Mouse (Mus musculus) forebrain, embryonic 11.5 days (tissue): ENCODE measurements around the gene Cubn. TPM values are rescaled to one million over a fixed set of nuclear protein-coding genes. Genes with fewer than 3 reads are reported as not detected.

Source experiments
- ATAC-seq: fragments of 200-750 bp; cut with Nextera tagmentation; replicated peaks from 2 replicates; pipeline ENCODE4 v1.8.0; 2017; ENCODE audit warnings: moderate TSS enrichment; ENCODE audit not compliant: low FRiP score
- DNase-seq: peaks from one replicate; pipeline ENCODE4 v3.0.0-alpha.2; 2017; ENCODE audit warnings: low spot score
- H3K27ac ChIP-seq: fragments of 300-500 bp; sonication (generic); 2 replicates; pipeline ENCODE4 v1.5.1; 2014; ENCODE audit warnings: low read depth, low read length
- H3K27me3 ChIP-seq: fragments of 300-500 bp; sonication (generic); 2 replicates; pipeline ENCODE4 v1.6.1; 2014; ENCODE audit warnings: mild to moderate bottlenecking, low read length, mixed read lengths; ENCODE audit not compliant: control insufficient read depth, insufficient read depth
- H3K36me3 ChIP-seq: fragments of 300-500 bp; sonication (generic); 2 replicates; pipeline ENCODE4 v1.6.1; 2014; ENCODE audit warnings: mild to moderate bottlenecking, low read length, moderate library complexity, mixed read lengths; ENCODE audit not compliant: control insufficient read depth, insufficient read depth
- H3K4me1 ChIP-seq: fragments of 300-500 bp; sonication (generic); replicated peaks from 2 replicates; pipeline ENCODE4 v1.6.1; 2014; ENCODE audit warnings: low read length, mixed read lengths; ENCODE audit not compliant: control insufficient read depth, insufficient read depth
- H3K4me2 ChIP-seq: fragments of 300-500 bp; sonication (generic); 2 replicates; pipeline ENCODE4 v1.6.1; 2014; ENCODE audit warnings: low read depth, mild to moderate bottlenecking, low read length, moderate library complexity, mixed read lengths; ENCODE audit not compliant: severe bottlenecking
- H3K4me3 ChIP-seq: fragments of 300-500 bp; sonication (generic); 2 replicates; pipeline ENCODE4 v1.5.1; 2014; ENCODE audit warnings: low read depth, low read length
- H3K9ac ChIP-seq: fragments of 300-500 bp; sonication (generic); 2 replicates; pipeline ENCODE4 v1.6.1; 2014; ENCODE audit warnings: low read length
- H3K9me3 ChIP-seq: fragments of 300-500 bp; sonication (generic); 2 replicates; pipeline ENCODE4 v1.6.1; 2016; ENCODE audit warnings: low read length, mixed read lengths; ENCODE audit not compliant: control insufficient read depth
- WGBS: fragments of 180-500 bp; shearing (Covaris S2); extraction: QIAGEN DNeasy Blood & Tissue Kit; methylation state at CpG from one replicate; pipeline ENCODE4 v1.1.7; 2014; 5-methylcytosine and 5-hydroxymethylcytosine counted together
- polyA plus RNA-seq: library from polyadenylated mRNA; unstranded; fragments of >200 nt; fragmentation: Nextera tagmentation; extraction: Ambion mirVana; gene quantifications from 2 replicates; pipeline ENCODE4 v1.2.1, GENCODE M21; 2014

The Cubn gene
- polyA plus RNA-seq, 1 experiment from 2014 or later: 0.32 TPM

- H3K4me2 ChIP-seq: no peak overlapping the region
- no peaks in the 10 kb centered on the region for H3K36me3 ChIP-seq
- WGBS: 57% methylated on average over 10 of the region's 10 CpGs
- no peak overlapping the region for H3K4me3 ChIP-seq
- DNase-seq (no peak), ATAC-seq (no peak)
- peak overlapping the region; percentile 30; the same call in 1 of the 2 replicates for H3K9ac ChIP-seq
- H3K4me1 ChIP-seq: peaks cover 18% of the 10 kb centered on the region
- no peaks in the 10 kb centered on the region for H3K27me3 ChIP-seq
- peak overlapping the region; percentile 92 for H3K27ac ChIP-seq
- no peaks in the 10 kb centered on the region for H3K9me3 ChIP-seq
Observed at GRCm38 (mm10) chr2:13371072-13371796, 120.4 kb downstream of the Cubn start.

GRCm38 (mm10) chr2:13370556-13370955 is 121.1 kb downstream of the Cubn start:
- no peak for ATAC-seq
- 28% methylated on average over 2 of the region's 2 CpGs for WGBS
- Histone ChIP-seq H3K4me3 (no peak overlapping the region), H3K36me3 (no peaks in the 10 kb centered on the region), H3K9ac (no peak overlapping the region), H3K4me1 (peaks cover 18% of the 10 kb centered on the region), H3K9me3 (no peaks in the 10 kb centered on the region), H3K4me2 (no peak overlapping the region), H3K27me3 (no peaks in the 10 kb centered on the region), H3K27ac (no peak overlapping the region)
- DNase-seq: no peak

- H3K9me3 ChIP-seq: no peaks in the 10 kb centered on the region
- H3K27ac ChIP-seq: no peak overlapping the region
- no peaks in the 10 kb centered on the region for H3K27me3 ChIP-seq
- H3K4me3 ChIP-seq: no peak overlapping the region
- no peak for ATAC-seq
- no peak overlapping the region for H3K9ac ChIP-seq
- 76% methylated on average over 3 of the region's 3 CpGs for WGBS
- peaks cover 18% of the 10 kb centered on the region for H3K4me1 ChIP-seq
- H3K4me2 ChIP-seq: no peak overlapping the region
- DNase-seq: no peak
- no peaks in the 10 kb centered on the region for H3K36me3 ChIP-seq
Observed at GRCm38 (mm10) chr2:13368517-13368916, 123.1 kb downstream of the Cubn start.

- ATAC-seq: no peak
- Histone ChIP-seq H3K9me3 (no peaks in the 10 kb centered on the region), H3K27me3 (no peaks in the 10 kb centered on the region), H3K27ac (no peak overlapping the region), H3K36me3 (no peaks in the 10 kb centered on the region), H3K9ac (no peak overlapping the region), H3K4me2 (no peak overlapping the region), H3K4me1 (no peaks in the 10 kb centered on the region), H3K4me3 (no peak overlapping the region)
- DNase-seq: no peak
- WGBS: 67% methylated on average over 7 of the region's 7 CpGs
Observed at GRCm38 (mm10) chr2:13357885-13358552, 133.6 kb downstream of the Cubn start.

- Histone ChIP-seq H3K27me3 (no peaks in the 10 kb centered on the region), H3K4me3 (no peak overlapping the region), H3K4me2 (no peak overlapping the region), H3K9me3 (no peaks in the 10 kb centered on the region), H3K27ac (no peak overlapping the region), H3K9ac (no peak overlapping the region), H3K4me1 (no peaks in the 10 kb centered on the region), H3K36me3 (no peaks in the 10 kb centered on the region)
- 90% methylated on average over 3 of the region's 3 CpGs for WGBS
- DNase-seq (no peak), ATAC-seq (no peak)
Observed at GRCm38 (mm10) chr2:13352775-13353174, 138.8 kb downstream of the Cubn start.

- Histone ChIP-seq H3K9ac (no peak overlapping the region), H3K4me3 (no peak overlapping the region), H3K27me3 (no peaks in the 10 kb centered on the region), H3K36me3 (no peaks in the 10 kb centered on the region), H3K27ac (no peak overlapping the region), H3K9me3 (no peaks in the 10 kb centered on the region), H3K4me2 (no peak overlapping the region), H3K4me1 (no peaks in the 10 kb centered on the region)
- 93% methylated on average over 1 of the region's 1 CpGs for WGBS
- no peak for ATAC-seq
- DNase-seq: no peak
Observed at GRCm38 (mm10) chr2:13352112-13352728, 139.4 kb downstream of the Cubn start.

- DNase-seq (no peak), ATAC-seq (no peak)
- Histone ChIP-seq H3K36me3 (no peaks in the 10 kb centered on the region), H3K9me3 (no peaks in the 10 kb centered on the region), H3K27ac (no peak overlapping the region), H3K27me3 (no peaks in the 10 kb centered on the region), H3K4me3 (no peak overlapping the region), H3K9ac (no peak overlapping the region), H3K4me2 (no peak overlapping the region), H3K4me1 (no peaks in the 10 kb centered on the region)
- 62% methylated on average over 7 of the region's 7 CpGs for WGBS
Observed at GRCm38 (mm10) chr2:13342325-13342926, 149.2 kb downstream of the Cubn start.

- Histone ChIP-seq H3K4me2 (no peak overlapping the region), H3K27ac (no peak overlapping the region), H3K9me3 (no peaks in the 10 kb centered on the region), H3K4me1 (no peaks in the 10 kb centered on the region), H3K36me3 (no peaks in the 10 kb centered on the region), H3K27me3 (no peaks in the 10 kb centered on the region), H3K9ac (no peak overlapping the region), H3K4me3 (no peak overlapping the region)
- no peak for DNase-seq
- no peak for ATAC-seq
- 89% methylated on average over 4 of the region's 4 CpGs for WGBS
Observed at GRCm38 (mm10) chr2:13335446-13335845, 156.2 kb downstream of the Cubn start.
